Mouse (Mus musculus): ENCODE data around the gene Nudt2.
A peak's percentile ranks its signal among the peaks of the same experiment; 100 is the strongest.

Nudt2 gene

GRCm38 (mm10) chr4:41495076-41495475, 30.1 kb downstream of the Nudt2 start:
- no peak for DNase-seq

- peak; percentile 53 for DNase-seq
These were observed 30.9 kb downstream of the Nudt2 start for GRCm38 (mm10) chr4:41495850-41496249.

GRCm38 (mm10) chr4:41497046-41497445, 32.1 kb downstream of the Nudt2 start:
- DNase-seq = no peak

GRCm38 (mm10) chr4:41497579-41497978, 32.6 kb downstream of the Nudt2 start:
- DNase-seq = peak; percentile 65

- DNase-seq = no peak
These were observed 33.3 kb downstream of the Nudt2 start for GRCm38 (mm10) chr4:41497995-41498845.

- DNase-seq = no peak
These were observed 34.0 kb downstream of the Nudt2 start for GRCm38 (mm10) chr4:41498921-41499391.

- DNase-seq = no peak
These were observed 34.7 kb downstream of the Nudt2 start for GRCm38 (mm10) chr4:41499619-41500018.

- no peak for DNase-seq
These were observed 35.8 kb downstream of the Nudt2 start for GRCm38 (mm10) chr4:41500787-41501186.

GRCm38 (mm10) chr4:41502171-41502940, 37.4 kb downstream of the Nudt2 start:
- no peak for DNase-seq

GRCm38 (mm10) chr4:41502986-41503412, 38.0 kb downstream of the Nudt2 start, which contains the start of gene AI464131:
Gene AI464131, minus strand, starts transcription at chr4:41503076.
- peak; percentile 93 for DNase-seq

GRCm38 (mm10) chr4:41504325-41504724, 39.4 kb downstream of the Nudt2 start:
- DNase-seq = no peak

GRCm38 (mm10) chr4:41505131-41505551, 40.2 kb downstream of the Nudt2 start:
- DNase-seq = no peak

- DNase-seq = peak; percentile 68
These were observed 41.2 kb downstream of the Nudt2 start for GRCm38 (mm10) chr4:41506156-41506555.

GRCm38 (mm10) chr4:41506906-41507305, 42.0 kb downstream of the Nudt2 start:
- peak; percentile 80 for DNase-seq

- DNase-seq = no peak
These were observed 42.5 kb downstream of the Nudt2 start for GRCm38 (mm10) chr4:41507326-41507924.

GRCm38 (mm10) chr4:41507998-41508397, 43.0 kb downstream of the Nudt2 start:
- DNase-seq = no peak

- DNase-seq = no peak
These were observed 48.4 kb downstream of the Nudt2 start for GRCm38 (mm10) chr4:41513309-41513708.

- no peak for DNase-seq
These were observed 48.8 kb downstream of the Nudt2 start for GRCm38 (mm10) chr4:41513714-41514113.

GRCm38 (mm10) chr4:41517233-41517632, 52.3 kb downstream of the Nudt2 start, which contains the start of gene 1110017D15Rik:
Gene 1110017D15Rik, minus strand, starts transcription at chr4:41517333.
- DNase-seq = no peak

GRCm38 (mm10) chr4:41518349-41518748, 53.4 kb downstream of the Nudt2 start:
- no peak for DNase-seq

- DNase-seq = no peak
These were observed 54.2 kb downstream of the Nudt2 start for GRCm38 (mm10) chr4:41519195-41519594.

- DNase-seq = no peak
These were observed 55.7 kb downstream of the Nudt2 start for GRCm38 (mm10) chr4:41520641-41521040.

GRCm38 (mm10) chr4:41522136-41522535, 57.2 kb downstream of the Nudt2 start:
- no peak for DNase-seq
